Mouse (Mus musculus): ENCODE measurements around the gene Mrps30. TPM values are rescaled to one million over a fixed set of nuclear protein-coding genes. Genes with fewer than 3 reads are reported as not detected.

Mrps30 gene
- polyA plus RNA-seq (2012), result 24.5 and 28.7 TPM in 2 replicates

GRCm38 (mm10) chr13:118386511-118387447, at the start of gene Mrps30, which contains the start of gene B430218F22Rik:
Gene Mrps30, minus strand, starts transcription at chr13:118387252.
Gene B430218F22Rik, plus strand, starts transcription at chr13:118386630.

Other genes starting within 250 kb of the Mrps30 start
- 0.15 TPM in 2 replicates for gene B430218F22Rik, start 622 bp downstream of the Mrps30 start, polyA plus RNA-seq (2012)